In genomic region chr1:166045894-166046197, GRCm38 (mm10) we compare ENCODE assay signal across 12 mouse cellular contexts. TPM values are rescaled to one million over a fixed set of nuclear protein-coding genes. Genes with fewer than 3 reads are reported as not detected.
DNase-seq lines count a peak whose midpoint lies in the region; ATAC-seq and TF ChIP-seq lines count a peak whose summit lies in the region.
"Had no signal": no experiment of that assay in that cellular context is flagged by ENCODE, and none has a peak within 500 bp of the region (broad histone marks: within the 10 kb centered on the region; RNA-seq: fewer than 3 reads in every experiment).

No protein-coding gene starts in this region.

- no peak for TF ChIP-seq CTCF in olfactory bulb, adult 2 months (IDR thresholded peaks at IDR 0.05; ENCODE audit: insufficient read depth, low read depth, low read length)

- TF ChIP-seq POLR2A in olfactory bulb, adult 2 months (IDR thresholded peaks at IDR 0.05; ENCODE audit: insufficient read depth, low read depth, low read length) = no peak

- DNase-seq in kidney, postnatal 25 days = no peak
- DNase-seq in natural killer cell, adult 2 months (ENCODE audit: low spot score in 2 of 2) = no peak
- DNase-seq in B cell, adult 2 months = no peak
- DNase-seq: adrenal gland, postnatal 36 days; cerebellum, adult 18-20 months; heart, adult 18-20 months; right cerebral cortex, postnatal 4 days had no signal

- H3K36me3 ChIP-seq in kidney, embryonic 15.5 days = no peaks in the 10 kb centered on the region
- H3K36me3 ChIP-seq in embryonic facial prominence, embryonic 13.5 days = no peaks in the 10 kb centered on the region
- H3K36me3 ChIP-seq in hindbrain, embryonic 13.5 days = no peaks in the 10 kb centered on the region
- H3K36me3 ChIP-seq: liver, embryonic 15.5 days had no signal

- H3K9me3 ChIP-seq in kidney, embryonic 15.5 days (replicated peaks) = no peaks in the 10 kb centered on the region
- H3K9me3 ChIP-seq in embryonic facial prominence, embryonic 13.5 days = no peaks in the 10 kb centered on the region
- H3K9me3 ChIP-seq in hindbrain, embryonic 13.5 days = no peaks in the 10 kb centered on the region
- H3K9me3 ChIP-seq: liver, embryonic 15.5 days had no signal

- H3K4me3 ChIP-seq in kidney, embryonic 15.5 days (replicated peaks) = no peak overlapping the region
- no peak overlapping the region for H3K4me3 ChIP-seq in embryonic facial prominence, embryonic 13.5 days
- H3K4me3 ChIP-seq in hindbrain, embryonic 13.5 days = no peak overlapping the region
- no peak overlapping the region for H3K4me3 ChIP-seq in olfactory bulb, adult 2 months (ENCODE audit: insufficient read depth, low read depth, low read length)
- H3K4me3 ChIP-seq: liver, embryonic 15.5 days had no signal

- no peak for ATAC-seq in kidney, embryonic 15.5 days (replicated peaks; ENCODE audit: low FRiP score)
- ATAC-seq in embryonic facial prominence, embryonic 13.5 days (ENCODE audit: insufficient number of reproducible peaks, insufficient read depth, low FRiP score, low TSS enrichment, low read depth) = no peak
- ATAC-seq in hindbrain, embryonic 13.5 days (ENCODE audit: low FRiP score) = no peak

- H3K27me3 ChIP-seq in kidney, embryonic 15.5 days = peaks cover 31% of the 10 kb centered on the region
- H3K27me3 ChIP-seq in embryonic facial prominence, embryonic 13.5 days = peaks cover 16% of the 10 kb centered on the region
- peaks cover 36% of the 10 kb centered on the region for H3K27me3 ChIP-seq in hindbrain, embryonic 13.5 days

- WGBS in kidney, embryonic 15.5 days = 67% methylated on average over 4 of the region's 4 CpGs
- 30% methylated on average over 4 of the region's 4 CpGs for WGBS in embryonic facial prominence, embryonic 13.5 days
- WGBS in hindbrain, embryonic 13.5 days = 57% methylated on average over 4 of the region's 4 CpGs
- 60% methylated on average over 4 of the region's 4 CpGs for WGBS in olfactory bulb, adult 2 months

- 0 out of 2 replicates have a peak overlapping the region, but pooled peaks have one; percentile 12 for H3K4me2 ChIP-seq in kidney, embryonic 15.5 days
- H3K4me2 ChIP-seq in embryonic facial prominence, embryonic 13.5 days = peak overlapping the region; percentile 49
- H3K4me2 ChIP-seq in hindbrain, embryonic 13.5 days = peak overlapping the region; percentile 17; the same call in 1 of the 2 replicates
- H3K4me2 ChIP-seq: liver, embryonic 15.5 days had no signal

- peaks cover 41% of the 10 kb centered on the region for H3K4me1 ChIP-seq in kidney, embryonic 15.5 days
- peaks cover 43% of the 10 kb centered on the region for H3K4me1 ChIP-seq in embryonic facial prominence, embryonic 13.5 days
- peaks cover 42% of the 10 kb centered on the region for H3K4me1 ChIP-seq in hindbrain, embryonic 13.5 days (replicated peaks)
- H3K4me1 ChIP-seq in olfactory bulb, adult 2 months (ENCODE audit: control insufficient read depth, insufficient read depth, low read length) = peaks cover 42% of the 10 kb centered on the region

- no peak overlapping the region for H3K27ac ChIP-seq in kidney, embryonic 15.5 days
- H3K27ac ChIP-seq in embryonic facial prominence, embryonic 13.5 days = peak overlapping the region; percentile 63
- no peak overlapping the region for H3K27ac ChIP-seq in hindbrain, embryonic 13.5 days
- H3K27ac ChIP-seq in olfactory bulb, adult 2 months (ENCODE audit: insufficient read depth, low read depth, low read length) = peak overlapping the region; percentile 88
- H3K27ac ChIP-seq: liver, embryonic 15.5 days had no signal

- no peak overlapping the region for H3K9ac ChIP-seq in kidney, embryonic 15.5 days
- no peak overlapping the region for H3K9ac ChIP-seq in embryonic facial prominence, embryonic 13.5 days
- no peak overlapping the region for H3K9ac ChIP-seq in hindbrain, embryonic 13.5 days
- H3K9ac ChIP-seq: liver, embryonic 15.5 days had no signal

RNA-seq across cellular contexts. Expression of gene Pou2f1, which starts 43.4 kb away (rescaled TPM):
- polyA plus RNA-seq in kidney, embryonic 15.5 days (2015; fragmentation: Nextera tagmentation; extraction: Ambion mirVana) = 19.5 TPM in 2 replicates
- 10.4 and 12.2 TPM in 2 replicates for polyA plus RNA-seq in embryonic facial prominence, embryonic 13.5 days (2015; fragmentation: Nextera tagmentation; extraction: Ambion mirVana)
- polyA plus RNA-seq in hindbrain, embryonic 13.5 days (2015; fragmentation: Nextera tagmentation; extraction: Ambion mirVana) = 21.0 and 22.2 TPM in 2 replicates
- 81.5 TPM in 1 of 2 replicates, not detected in the other for polyA plus RNA-seq in olfactory bulb, adult 2 months (2012; ENCODE audit: insufficient read depth, insufficient read length, low replicate concordance, missing spikeins)

Comparison
In these comparisons a context has a peak if more than half of its experiments do, and no peak if none do; other contexts are left out.
1. H3K27ac ChIP-seq: peak in embryonic facial prominence, embryonic 13.5 days (single experiment) and olfactory bulb, adult 2 months (single experiment); none in kidney, embryonic 15.5 days (single experiment) and hindbrain, embryonic 13.5 days (single experiment).
2. Peak in every context shown above with its lines, with median percentiles within 50 percentile points of each other: H3K4me2 ChIP-seq.